Mouse (Mus musculus) frontal cortex, postnatal 14 days (tissue): Measurements from ENCODE around the gene Olfr1199.

Experiments used
- DNase-seq, 2 experiments: peaks; one replicate each; pipeline ENCODE4 v3.0.0; 2022; ENCODE audit warnings: low spot score in 2 of 2

Olfr1199 gene

GRCm38 (mm10) chr2:88760369-88760768, at the start of gene Olfr1199:
Olfr1199 (minus strand) TSS chr2:88760469.
- no peak for DNase-seq

GRCm38 (mm10) chr2:88792736-88793135, 32.5 kb upstream of the Olfr1199 start, which contains the start of gene Olfr1201:
Olfr1201 (plus strand) TSS chr2:88793036.
- DNase-seq, result no peak

GRCm38 (mm10) chr2:88770388-88770787, 10.1 kb upstream of the Olfr1199 start, which contains the start of gene Olfr1200:
Olfr1200 (minus strand) TSS chr2:88770488.
- no peak for DNase-seq

- DNase-seq, result no peak
Observed at GRCm38 (mm10) chr2:88751270-88751669, 9.0 kb downstream of the Olfr1199 start, which contains the start of gene Olfr1198. Olfr1198 (minus strand) TSS chr2:88751370.

- DNase-seq, result no peak
Observed at GRCm38 (mm10) chr2:88743379-88743778, 16.9 kb downstream of the Olfr1199 start.

- no peak for DNase-seq
Observed at GRCm38 (mm10) chr2:88732266-88732665, 28.0 kb downstream of the Olfr1199 start, which contains the start of gene Olfr1197. Olfr1197 (minus strand) TSS chr2:88732366.

- no peak for DNase-seq
Observed at GRCm38 (mm10) chr2:88704497-88704896, 55.8 kb downstream of the Olfr1199 start, which contains the start of gene Olfr1196. Olfr1196 (minus strand) TSS chr2:88704597.
